Mouse (Mus musculus) megakaryocyte-erythroid progenitor cell, adult 5-6 weeks (primary cell): Measurements from ENCODE around the gene Dapk1. TPM values are rescaled to one million over a fixed set of nuclear protein-coding genes. Genes with fewer than 3 reads are reported as not detected.

Experiments used
- ATAC-seq: replicated peaks from 2 replicates; pipeline ENCODE4 v1.8.0; 2016; ENCODE audit warnings: mild to moderate bottlenecking, inconsistent platforms; ENCODE audit not compliant: severe bottlenecking, poor library complexity, low FRiP score, low TSS enrichment
- total RNA-seq, 2 experiments: library from RNA; stranded (forward) in 1 of 2; stranded (reverse) in 1 of 2; fragments of 200-1000, 215-1000 nt in 1 of 2; fragments of >200 nt in 1 of 2; fragmentation: Nextera tagmentation in 1 of 2; gene quantifications; 2 replicates each; pipeline ENCODE4 v1.2.3; 2014 to 2017

The Dapk1 gene
- total RNA-seq, 2 experiments from 2014 or later: 8.2 to 13.9 TPM

DNA sequence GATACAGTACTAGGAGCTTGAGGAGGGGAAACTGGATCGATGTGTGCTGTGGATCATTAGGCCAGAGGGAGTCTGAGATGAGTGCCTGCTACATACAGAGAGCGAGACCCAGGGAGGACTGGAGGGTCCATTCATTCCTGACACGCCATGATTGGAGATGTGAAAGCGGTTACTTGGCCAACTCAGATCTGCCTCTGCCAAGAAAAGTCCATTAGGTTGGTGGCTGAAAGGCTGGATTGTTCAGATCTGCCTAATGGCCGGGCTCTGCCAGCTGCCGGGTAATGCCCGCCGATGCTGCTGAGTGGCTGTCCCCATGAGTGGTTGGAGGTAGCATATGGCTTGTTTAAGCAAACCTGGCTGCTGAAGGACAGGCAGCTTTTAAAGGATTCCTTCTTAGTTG lies 12.4 kb downstream of the Dapk1 start:
- no peak for ATAC-seq

DNA sequence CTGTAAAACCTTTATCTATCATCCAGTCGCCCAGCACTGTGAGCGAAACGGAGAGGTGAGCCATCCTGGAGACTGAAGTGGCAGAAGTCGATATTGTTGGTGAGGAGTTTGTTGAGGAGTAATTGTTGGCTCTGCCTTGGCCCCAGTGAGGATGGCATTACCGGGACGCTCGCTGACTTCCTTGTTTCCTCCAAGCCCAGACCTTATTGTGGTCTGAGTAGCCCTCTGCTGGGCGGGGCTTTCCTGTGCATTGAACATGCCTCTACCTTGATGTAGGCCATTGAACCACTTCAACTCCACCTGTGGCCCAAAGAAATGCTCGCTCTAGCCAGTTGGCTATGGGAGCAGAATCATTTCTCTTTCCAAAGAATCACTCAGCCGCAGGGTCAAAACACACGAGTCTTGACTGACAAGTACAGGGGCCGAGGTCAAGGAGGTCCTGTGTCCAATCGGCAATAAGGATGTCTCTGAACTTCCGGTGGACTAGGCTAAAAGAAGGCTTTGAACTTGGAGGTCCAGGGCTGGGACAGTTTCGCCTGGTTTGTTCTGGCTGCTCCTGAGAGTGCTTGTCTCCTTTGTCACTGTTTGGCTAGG lies 13.4 kb downstream of the Dapk1 start:
- no peak for ATAC-seq

DNA sequence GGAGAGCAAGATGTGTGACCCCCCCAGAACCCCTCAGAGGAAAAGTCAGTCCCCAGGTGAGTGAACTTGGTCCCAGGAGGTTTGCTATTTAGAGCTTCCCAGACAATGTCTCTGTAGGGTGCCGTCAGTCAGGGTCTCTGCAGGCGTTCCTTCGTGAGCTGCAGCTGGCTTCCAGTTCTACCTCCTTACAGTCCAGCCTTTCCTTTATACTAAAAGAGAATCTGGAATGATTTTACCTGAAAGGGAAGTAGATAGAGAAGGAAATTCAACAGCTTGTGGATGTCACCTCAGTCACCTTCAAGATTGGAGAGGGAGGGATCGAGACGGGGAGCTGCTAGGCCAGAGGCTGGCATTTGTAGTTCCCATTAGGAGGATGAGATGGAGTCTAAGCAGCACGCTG lies 14.3 kb downstream of the Dapk1 start:
- ATAC-seq: no peak

DNA sequence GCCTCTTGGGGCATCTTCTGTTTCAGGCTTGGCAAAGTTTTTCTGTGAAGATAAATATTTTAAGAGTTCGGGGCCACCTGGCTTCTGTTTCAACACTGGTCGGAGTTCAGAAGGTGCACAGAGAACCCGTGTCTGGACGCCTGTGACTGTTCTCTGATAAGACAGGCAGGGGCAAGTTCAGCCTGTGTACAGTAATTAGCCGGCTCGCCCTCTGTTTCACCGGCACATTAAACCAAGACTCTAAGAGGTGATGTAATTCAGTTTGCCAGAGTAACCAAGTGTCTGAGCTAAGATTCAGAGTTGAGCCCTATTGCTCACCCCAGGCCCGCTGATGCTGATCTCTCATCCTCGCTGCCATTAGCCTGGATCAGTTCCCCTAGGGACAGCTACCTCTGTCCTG lies 16.5 kb downstream of the Dapk1 start:
- peak; percentile 66 for ATAC-seq

DNA sequence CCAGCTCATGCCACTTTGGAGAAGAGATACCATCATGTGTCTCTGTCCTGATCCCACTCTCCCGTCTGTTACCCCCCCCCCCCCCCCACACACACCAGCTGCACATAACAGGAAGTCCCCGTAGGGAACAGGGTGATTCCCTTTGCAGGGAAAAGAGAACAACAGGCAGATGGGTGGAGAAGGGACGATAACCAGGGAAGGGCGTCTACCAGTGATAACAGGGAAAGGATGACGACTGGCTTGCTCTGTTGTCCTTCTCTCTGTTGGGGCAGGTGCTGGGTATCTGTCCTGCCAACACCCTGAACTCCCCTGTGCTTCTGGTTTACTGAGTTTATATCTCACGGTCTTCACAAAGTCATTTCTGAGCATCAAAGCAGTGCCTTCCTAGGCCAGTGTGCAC lies 18.0 kb downstream of the Dapk1 start:
- peak; percentile 88 for ATAC-seq

DNA sequence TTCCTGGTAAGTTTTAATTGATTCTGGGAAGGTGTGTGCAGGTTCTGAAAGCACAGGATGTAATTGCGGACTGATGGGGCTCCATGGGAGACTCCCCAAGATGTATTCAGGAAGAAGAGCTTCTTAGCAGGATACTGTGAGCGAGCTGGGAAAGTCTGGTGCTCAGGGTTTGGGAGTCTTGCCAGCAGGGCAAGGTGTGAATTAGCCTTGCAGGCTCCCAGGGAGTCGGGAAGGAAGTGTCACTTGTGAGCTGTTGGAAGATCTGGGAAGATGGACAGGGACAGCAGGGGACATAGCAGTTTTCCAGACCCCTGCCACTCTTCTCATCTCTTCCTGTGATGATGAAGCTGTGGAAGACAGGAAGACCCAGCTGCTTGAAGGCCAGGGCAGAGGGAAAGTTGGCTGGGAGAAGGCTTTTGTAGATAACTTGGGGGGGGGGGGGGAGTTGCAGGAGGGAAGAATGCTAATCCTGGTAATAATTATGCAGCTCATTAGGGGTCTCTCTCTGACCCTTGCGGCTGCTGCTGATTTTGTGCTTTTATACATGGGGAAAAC lies 19.7 kb downstream of the Dapk1 start:
- ATAC-seq: no peak

DNA sequence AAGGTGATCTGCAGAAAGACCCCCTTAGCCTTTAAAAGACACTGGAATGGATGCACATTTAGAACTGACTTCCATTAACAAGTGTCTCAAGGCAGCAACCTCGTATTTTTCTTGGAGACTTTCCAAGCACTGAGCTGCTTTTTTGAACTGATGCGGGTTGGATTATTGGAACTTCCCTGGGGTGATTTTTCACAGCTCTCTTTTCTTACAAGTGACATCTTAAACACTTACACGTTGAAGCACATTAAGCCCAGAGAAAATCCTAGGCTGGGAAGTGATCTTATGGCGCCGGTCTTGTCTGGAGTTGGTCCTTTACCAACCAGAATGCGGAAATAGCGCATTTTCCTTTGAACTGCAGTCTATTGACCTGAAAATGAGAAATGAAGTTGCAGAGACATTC lies 23.8 kb downstream of the Dapk1 start:
- no peak for ATAC-seq

DNA sequence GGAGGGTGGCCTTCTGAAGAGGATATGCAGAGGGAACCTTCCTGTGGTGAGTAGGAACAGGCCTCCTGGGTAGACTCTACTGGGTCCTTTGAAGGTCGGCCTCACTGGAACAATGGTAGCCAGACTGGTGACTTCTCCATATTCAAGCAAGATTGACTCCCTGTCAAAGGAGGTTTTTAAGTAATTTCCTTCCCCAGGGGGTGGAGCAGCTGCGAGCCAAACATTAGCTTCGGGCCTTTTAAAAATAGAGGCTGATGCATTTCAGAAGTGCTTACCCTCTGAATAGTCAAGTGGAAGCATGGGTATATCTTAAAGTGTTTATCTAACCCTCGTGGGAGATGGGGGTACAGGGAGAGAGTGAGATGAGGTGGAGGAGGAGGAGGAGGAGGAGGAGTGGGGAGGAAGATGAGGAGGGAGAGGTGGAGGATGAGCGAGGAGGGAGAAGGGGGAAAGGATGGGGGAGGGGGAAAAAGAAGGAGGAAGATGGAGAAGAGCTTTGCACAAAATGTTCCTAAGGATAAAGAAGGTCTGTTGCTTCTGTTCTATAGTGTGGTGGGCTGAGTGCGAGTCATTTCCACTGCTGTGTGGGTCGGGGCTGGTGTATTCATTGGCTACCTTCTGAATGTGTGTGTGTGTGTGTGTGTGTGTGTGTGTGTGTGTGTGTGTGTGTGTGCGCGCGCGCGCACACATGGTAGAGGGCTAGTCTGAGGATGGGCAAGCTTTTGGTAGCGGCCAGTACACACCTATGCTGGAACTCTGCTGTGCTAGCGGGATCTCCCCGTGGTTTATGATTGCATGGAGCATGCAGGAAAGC lies 26.3 kb downstream of the Dapk1 start:
- no peak for ATAC-seq

DNA sequence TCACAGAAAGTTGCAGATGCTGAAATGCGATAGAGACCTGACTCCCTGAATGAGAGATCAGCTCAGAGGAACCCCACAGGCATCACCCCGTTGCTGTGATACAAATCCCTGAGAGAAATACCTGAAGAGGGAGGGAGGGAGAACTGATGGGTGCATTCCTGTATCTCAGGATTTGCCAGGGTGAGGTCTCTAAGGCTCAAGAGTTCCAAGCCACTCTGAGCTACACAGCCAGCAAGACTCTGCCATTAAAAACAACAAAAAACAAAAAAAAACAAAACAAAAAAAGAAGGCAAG lies 26.9 kb downstream of the Dapk1 start:
- ATAC-seq: no peak

DNA sequence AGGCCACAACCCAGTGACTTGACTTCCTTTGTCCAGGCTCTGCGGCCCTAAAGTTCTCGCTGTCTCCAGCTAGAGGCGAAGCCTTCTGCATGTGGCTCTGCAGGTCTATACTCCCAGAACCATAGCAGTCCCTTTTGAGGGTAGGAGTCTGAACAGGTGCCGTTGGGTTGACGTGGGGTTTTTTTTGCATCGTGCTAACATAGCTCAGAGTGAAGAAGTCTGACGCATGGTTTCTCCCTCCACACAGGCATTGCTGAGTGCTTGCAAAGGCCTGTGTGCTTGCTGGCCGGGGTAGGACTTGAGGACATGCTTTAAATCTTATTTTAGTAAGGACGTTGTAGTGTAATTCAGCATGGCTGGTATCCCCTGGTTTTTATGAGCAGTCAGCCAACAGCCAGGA lies 27.7 kb downstream of the Dapk1 start:
- ATAC-seq: no peak

DNA sequence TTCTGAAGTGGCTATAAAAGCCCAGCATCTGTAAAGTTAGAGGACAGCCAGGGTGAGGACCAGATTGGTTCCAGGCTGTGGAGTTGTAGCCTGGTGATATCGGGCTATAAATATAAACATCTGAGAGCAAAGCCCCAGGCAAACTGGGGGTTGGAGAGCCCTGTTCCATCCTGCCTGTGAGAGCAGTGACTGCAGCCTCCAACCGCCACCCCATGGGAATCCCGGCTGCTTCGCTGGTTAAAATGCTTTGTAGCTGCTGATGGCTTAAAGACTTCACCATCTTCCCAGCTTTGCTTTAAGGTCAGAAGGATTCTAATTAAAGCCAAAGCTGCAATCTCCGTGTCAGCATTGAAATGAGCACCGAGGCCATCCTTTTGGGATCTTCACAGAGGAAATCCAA lies 32.2 kb downstream of the Dapk1 start:
- ATAC-seq: no peak

DNA sequence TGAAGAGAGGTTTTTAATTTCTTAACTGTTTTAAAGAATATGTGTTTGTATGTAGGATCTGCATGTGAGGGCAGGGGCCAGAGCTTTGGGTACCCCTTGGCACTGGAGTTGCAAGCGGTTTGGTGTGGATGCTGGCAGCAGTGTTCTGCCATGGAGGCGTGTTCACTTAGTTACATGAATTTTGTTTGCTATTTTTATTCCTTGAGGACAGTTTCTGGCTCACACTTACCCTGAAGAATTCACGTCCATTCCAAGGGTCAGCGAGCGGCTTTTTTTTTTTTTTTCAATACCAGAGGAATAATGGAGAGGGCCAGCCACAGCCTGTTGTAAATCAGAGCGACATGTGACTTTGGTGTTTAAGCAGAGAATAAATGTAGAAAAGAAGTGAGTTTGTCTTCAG lies 33.9 kb downstream of the Dapk1 start:
- ATAC-seq: no peak

DNA sequence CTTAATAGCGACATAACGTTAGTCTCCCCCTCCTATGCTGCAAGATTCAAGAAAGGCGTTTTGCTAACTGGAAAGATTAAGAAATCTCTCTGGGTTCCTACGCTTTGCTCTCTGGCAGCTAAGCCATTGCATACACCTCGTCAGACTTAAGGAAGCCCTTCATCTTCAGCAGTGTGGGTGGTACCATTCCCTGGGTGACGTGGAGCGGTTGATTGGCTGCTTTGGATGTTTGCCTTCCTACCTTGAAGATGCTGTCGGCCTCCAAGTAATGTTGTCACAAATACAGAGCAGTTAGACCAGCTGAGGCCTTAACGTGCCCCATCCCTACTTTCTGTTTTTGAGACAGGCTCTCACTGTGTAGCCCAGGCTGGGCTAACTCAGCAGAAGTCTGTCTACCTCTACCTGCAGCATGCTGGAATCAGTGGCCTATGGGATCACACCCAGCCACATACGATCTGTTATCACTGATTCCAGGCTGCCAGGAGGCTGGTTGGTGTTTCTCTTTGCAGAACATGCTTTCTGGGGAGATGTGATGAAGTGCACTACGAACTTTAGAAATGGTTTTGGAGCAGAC lies 37.8 kb downstream of the Dapk1 start:
- peak; percentile 48 for ATAC-seq

DNA sequence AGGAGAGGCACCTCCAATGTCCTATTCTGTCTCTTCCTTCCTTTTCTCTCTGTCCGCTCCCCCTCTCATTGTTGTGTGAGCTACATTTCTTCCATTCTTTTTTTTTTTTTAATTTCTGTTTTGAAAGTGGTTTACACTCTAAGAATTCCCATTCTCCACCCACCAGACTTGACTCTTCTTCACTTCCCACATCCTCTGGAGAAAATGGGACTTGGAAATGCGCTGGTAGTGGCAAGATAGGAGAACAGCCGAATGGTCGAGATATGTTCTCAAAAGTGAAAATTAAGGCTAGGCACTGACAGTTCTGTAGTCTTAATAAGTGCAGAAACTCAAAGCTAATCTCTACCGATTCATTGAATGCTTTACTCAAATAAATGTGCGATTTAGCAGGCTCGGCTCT lies 38.7 kb downstream of the Dapk1 start:
- no peak for ATAC-seq

DNA sequence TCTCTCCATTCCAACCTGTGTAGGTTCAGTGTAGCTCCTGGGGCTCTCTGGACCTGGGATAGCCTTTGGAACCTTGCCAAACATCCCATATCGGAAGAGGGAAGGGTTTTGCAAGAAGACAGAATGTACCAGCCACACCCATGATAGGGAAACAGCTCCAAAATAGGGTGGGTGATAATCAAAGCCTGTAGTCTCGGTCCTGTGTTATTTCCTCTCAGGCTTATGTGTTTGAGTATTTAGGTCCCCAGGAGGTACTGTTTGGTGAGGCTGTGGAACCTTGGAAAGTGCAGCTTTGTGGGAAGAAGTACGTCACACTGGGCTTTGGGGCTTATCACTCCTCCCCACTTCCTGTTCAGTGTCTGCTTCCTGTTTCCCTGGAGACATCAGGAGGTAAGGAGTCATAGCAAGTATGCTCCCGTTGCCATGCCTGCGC lies 42.7 kb downstream of the Dapk1 start:
- 0 out of 2 replicates have a peak, but pooled peaks have one; percentile 43 for ATAC-seq

DNA sequence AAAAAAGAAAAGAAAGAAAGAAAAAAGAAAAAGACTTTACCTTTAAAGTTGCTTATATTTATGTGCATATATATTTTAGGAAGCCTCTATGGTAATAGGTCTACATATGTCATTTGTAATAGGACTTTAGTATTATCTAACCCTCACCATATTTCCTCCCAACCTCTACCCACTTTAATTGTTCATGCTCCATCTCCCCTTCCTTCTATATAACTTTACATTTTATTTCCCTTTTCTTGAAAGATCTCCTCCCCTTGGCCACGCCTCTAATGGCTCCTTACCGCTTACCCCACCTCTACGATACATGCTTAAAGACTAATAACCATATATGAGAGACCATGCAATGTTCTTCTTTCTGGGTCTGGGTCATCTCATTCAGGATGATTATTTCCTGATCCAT lies 45.0 kb downstream of the Dapk1 start:
- no peak for ATAC-seq

DNA sequence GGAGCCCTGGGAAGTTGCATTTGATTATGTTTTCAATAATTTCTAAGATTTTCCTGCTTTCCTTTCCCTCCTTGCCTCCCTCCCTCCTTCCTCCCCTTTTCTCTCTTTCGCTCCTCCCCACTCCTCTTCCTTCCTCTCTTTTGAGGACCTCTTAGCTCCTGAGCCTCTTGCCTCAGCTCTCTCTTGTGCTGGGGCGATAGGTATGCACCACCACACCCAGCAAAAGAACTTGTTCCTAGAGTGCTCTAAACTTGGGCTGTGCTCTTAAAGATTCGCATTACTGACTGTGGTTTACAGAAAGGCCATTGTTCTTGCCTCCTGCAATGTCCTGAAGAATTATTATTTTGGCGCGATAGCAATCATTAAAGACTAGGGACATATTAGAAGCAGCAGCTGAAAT lies 46.6 kb downstream of the Dapk1 start:
- ATAC-seq: no peak

DNA sequence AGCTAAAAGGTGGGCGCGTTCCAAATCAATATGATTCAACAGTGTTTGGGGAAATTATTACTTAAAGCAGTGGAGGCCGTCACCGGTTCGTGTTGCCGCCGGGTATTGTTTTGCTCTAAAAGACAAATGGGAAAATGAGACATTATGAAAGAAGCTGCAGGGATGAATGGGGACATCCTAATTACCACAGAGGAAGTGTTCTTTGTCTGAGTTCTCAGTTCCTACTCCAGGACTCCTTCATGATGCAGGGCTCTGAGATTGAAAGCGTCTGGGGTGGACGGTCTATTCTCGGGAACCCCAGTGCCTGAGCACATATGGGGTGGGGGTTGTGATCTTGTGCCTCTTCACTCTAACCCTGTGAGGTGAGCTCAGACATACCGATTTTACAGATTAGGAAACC lies 48.3 kb downstream of the Dapk1 start:
- no peak for ATAC-seq

DNA sequence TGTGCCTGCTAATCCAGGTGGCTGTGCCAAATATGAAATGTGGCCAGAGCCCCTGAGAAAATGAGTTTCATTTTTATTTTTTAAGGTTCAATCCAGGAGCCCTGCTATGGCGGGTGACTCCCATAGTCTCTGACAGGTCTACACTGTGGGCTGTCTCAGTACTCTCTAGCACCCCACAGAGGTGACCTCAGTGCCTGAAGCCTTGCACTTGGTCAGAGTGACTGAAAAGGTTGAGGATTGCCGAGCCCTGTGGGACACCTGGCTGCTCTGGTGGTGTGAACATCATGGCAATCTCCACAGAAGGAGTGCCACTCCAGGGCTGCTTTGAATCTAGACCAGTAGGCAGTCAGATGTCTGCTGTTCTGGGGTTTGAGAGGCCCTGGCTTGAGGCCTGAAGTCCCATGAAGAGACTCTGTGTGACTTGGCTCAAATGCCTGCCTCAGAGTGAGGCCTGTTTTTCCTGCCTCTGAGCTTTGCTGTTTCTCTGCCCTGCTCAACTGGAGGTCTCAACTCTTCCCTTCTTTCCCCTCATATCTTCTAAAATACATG lies 52.3 kb downstream of the Dapk1 start:
- peak; percentile 51 for ATAC-seq

DNA sequence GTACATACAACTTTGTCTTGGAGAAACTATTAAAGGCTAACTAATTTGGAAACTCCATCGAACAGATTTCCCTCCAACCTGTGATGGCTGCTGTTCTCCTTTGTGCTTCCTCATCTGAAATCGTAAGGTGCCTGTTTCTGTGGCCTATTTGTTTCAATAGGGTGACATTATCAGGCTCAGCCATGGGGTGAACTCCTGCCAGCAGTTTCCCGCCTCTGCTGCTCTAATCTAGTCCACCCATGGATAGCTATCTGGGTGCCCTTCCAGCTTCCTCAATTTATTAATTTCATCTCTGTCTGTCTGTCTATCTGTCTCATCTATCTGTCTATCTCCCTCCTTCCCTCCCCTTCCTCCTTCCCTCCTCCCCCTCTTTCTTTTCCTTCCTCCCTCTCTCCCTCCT lies 53.5 kb downstream of the Dapk1 start:
- ATAC-seq: peak; percentile 94

DNA sequence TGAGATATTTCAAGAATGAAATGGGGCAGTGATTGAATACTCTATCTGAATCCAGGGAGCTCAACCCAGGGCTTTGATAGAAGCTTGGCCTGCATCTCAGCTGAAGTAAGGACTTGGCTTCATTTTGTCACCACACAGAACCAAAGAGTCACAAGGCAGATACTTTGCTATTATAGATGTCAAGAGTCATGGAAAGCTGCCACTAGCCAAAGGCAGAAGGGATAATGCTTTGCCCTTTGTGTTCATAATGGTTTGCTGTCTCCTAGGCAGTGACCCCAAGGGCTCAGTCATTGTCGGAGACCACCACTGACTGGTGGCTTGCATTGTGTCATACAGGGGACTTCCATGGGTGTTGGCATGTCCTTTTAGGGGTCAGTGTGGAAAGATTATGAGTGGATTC lies 57.9 kb downstream of the Dapk1 start:
- no peak for ATAC-seq
